Mouse (Mus musculus): ENCODE measurements at regions not wholly inside any gene's neighbourhood (a gene's known extent, or its start where the extent isn't known, plus 50 kb on each side); places are given as distances from the start of the nearest gene placed in this dataset.

GRCm38 (mm10) chr1:47216419-47217002 lies 323.9 kb upstream of the Slc39a10 start:
- TF ChIP-seq CTCF (IDR thresholded peaks at IDR 0.05; ENCODE audit: low read depth) (no peak), EP300 (IDR thresholded peaks at IDR 0.05; ENCODE audit: low read depth) (no peak)

Measured in liver, embryonic 14.5 days (tissue).